Mouse (Mus musculus) limb, embryonic 15.5 days (tissue): ENCODE data around the gene Stk38. TPM values are rescaled to one million over a fixed set of nuclear protein-coding genes. Genes with fewer than 3 reads are reported as not detected.
"Not testable (repeated sequence)": the region's sequence is repeated elsewhere in the genome, so short reads cannot be mapped to it uniquely, and the experiment has no call there.

Source experiments
- ATAC-seq: fragments of 200-750 bp; cut with Nextera tagmentation; 2 replicates; pipeline ENCODE4 v1.8.0; 2017; ENCODE audit warnings: low read depth, moderate TSS enrichment; ENCODE audit not compliant: insufficient number of reproducible peaks, low FRiP score, low TSS enrichment
- H3K27ac ChIP-seq: fragments of 300-500 bp; sonication (generic); 2 replicates; pipeline ENCODE4 v1.5.1; 2015; ENCODE audit warnings: moderate library complexity, mild to moderate bottlenecking, inconsistent platforms
- H3K27me3 ChIP-seq: fragments of 300-500 bp; sonication (generic); 2 replicates; pipeline ENCODE4 v1.6.1; 2015; ENCODE audit warnings: inconsistent platforms
- H3K36me3 ChIP-seq: fragments of 300-500 bp; sonication (generic); 2 replicates; pipeline ENCODE4 v1.6.1; 2015; ENCODE audit warnings: inconsistent platforms
- H3K4me1 ChIP-seq: fragments of 300-500 bp; sonication (generic); 2 replicates; pipeline ENCODE4 v1.6.1; 2015; ENCODE audit warnings: inconsistent platforms
- H3K4me2 ChIP-seq: fragments of 300-500 bp; sonication (generic); 2 replicates; pipeline ENCODE4 v1.6.1; 2015; ENCODE audit warnings: mild to moderate bottlenecking, inconsistent platforms
- H3K4me3 ChIP-seq: fragments of 300-500 bp; sonication (generic); 2 replicates; pipeline ENCODE4 v1.5.1; 2015; ENCODE audit warnings: mild to moderate bottlenecking, inconsistent platforms
- H3K9ac ChIP-seq: fragments of 300-500 bp; sonication (generic); 2 replicates; pipeline ENCODE4 v1.6.1; 2015; ENCODE audit warnings: inconsistent platforms
- H3K9me3 ChIP-seq: fragments of 300-500 bp; sonication (generic); 2 replicates; pipeline ENCODE4 v1.6.1; 2016; ENCODE audit warnings: inconsistent platforms
- WGBS: fragments of 180-500 bp; shearing (Covaris S2); methylation state at CpG from one replicate; pipeline ENCODE4 v1.1.7; 2015; 5-methylcytosine and 5-hydroxymethylcytosine counted together
- polyA plus RNA-seq: library from polyadenylated mRNA; unstranded; fragments of >200 nt; fragmentation: Nextera tagmentation; extraction: Ambion mirVana; gene quantifications from 2 replicates; pipeline ENCODE4 v1.2.1, GENCODE M21; 2015

Stk38 gene
- polyA plus RNA-seq, 1 experiment from 2014 or later: 104 TPM

DNA sequence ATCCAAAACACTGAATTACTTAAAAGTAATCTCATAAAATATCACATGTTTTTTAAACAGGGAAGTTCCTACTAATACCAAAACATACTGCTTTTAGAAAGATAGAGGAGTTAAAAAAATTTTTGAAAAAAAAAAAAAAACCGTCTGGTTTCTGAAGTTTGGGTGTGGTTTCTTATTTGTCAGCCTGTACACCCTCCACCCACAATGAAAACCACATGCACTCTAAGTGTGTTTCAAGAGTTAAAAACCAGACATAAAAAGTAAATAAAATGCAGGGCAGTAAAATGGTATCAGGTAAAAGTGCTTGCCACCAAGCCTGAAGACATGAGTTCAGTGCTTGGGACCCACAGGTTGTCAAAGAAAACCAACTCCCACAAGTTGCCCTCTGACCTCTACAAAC is 4.1 kb downstream of the Stk38 start:
- no peak for ATAC-seq
- Histone ChIP-seq H3K9ac (no peak overlapping the region), H3K4me3 (no peak overlapping the region), H3K36me3 (peaks cover 21% of the 10 kb centered on the region), H3K4me2 (no peak overlapping the region), H3K27me3 (no peaks in the 10 kb centered on the region), H3K27ac (no peak overlapping the region), H3K4me1 (peaks cover 15% of the 10 kb centered on the region), H3K9me3 (no peaks in the 10 kb centered on the region)
- WGBS: 33% methylated on average over 1 of the region's 1 CpGs

DNA sequence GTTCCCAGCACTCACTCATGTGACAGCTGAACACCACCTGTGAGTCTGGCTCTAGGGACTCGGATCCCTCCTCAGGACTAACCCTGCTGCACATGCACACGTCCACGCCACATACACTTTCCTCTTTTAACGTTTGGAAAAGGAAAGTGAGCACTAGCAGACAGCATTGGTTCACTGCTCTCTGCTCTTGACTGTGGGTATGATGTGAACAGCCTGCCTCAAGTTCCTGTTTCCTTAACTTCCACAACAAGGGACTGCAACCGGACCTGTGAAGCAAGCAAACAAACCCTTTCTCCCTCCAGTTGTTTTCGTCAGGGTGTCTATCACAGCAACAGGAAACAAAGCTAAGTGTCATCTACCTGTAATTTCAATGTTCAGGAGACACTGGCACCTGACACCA is 7.3 kb downstream of the Stk38 start:
- H3K9me3 ChIP-seq: no peaks in the 10 kb centered on the region
- ATAC-seq: no peak
- no peak overlapping the region for H3K9ac ChIP-seq
- WGBS: 88% methylated on average over 6 of the region's 6 CpGs
- H3K4me3 ChIP-seq: no peak overlapping the region
- no peaks in the 10 kb centered on the region; the same call in 1 of the 2 replicates for H3K4me1 ChIP-seq
- H3K27me3 ChIP-seq: no peaks in the 10 kb centered on the region
- H3K27ac ChIP-seq: no peak overlapping the region
- peaks cover 41% of the 10 kb centered on the region for H3K36me3 ChIP-seq
- H3K4me2 ChIP-seq: no peak overlapping the region

DNA sequence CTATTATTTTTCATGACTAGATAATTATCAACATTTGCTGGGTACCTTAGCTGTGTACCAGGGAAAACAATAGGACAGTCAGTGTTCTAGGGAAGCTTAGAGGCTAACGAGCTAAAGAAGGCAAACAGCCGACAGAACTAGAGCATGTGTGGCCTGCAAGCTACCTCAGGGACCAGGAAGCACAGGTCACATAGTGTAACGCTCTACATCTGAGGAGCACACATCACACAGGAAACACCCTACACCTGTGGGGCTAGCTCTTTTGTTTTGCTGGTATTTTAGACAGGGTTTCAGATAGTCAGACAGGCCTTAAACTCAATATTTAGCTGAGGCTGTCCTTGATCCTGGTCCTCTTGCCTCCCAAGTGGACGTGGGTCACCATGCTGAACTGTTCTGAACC is 13.2 kb downstream of the Stk38 start:
- Histone ChIP-seq H3K27me3 (no peaks in the 10 kb centered on the region), H3K9me3 (no peaks in the 10 kb centered on the region), H3K4me1 (no peaks in the 10 kb centered on the region), H3K36me3 (peaks cover 55% of the 10 kb centered on the region), H3K27ac (no peak overlapping the region), H3K4me2 (no peak overlapping the region), H3K4me3 (no peak overlapping the region), H3K9ac (no peak overlapping the region)
- 89% methylated on average over 4 of the region's 4 CpGs for WGBS
- no peak for ATAC-seq

DNA sequence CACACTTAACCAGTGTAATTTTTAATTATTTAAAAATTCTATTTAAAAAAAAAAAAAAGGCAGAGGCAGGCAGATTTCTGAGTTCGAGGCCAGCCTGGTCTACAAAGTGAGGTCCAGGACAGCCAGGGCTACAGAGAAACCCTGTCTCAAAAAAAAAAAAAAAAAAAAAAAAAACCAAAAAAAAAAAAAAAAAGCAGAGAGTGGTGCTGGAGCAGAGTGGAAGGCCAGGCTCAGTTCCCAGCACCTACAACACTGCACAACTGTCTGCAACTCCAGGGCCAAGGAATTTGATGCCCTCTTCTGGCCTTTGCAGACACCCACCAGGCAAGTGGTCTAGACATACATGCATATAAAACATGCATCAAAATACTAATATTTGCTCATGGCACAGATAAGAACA is 14.8 kb downstream of the Stk38 start:
- not testable (repeated sequence) for H3K4me1 ChIP-seq, H3K4me3 ChIP-seq, ATAC-seq, H3K9ac ChIP-seq, H3K4me2 ChIP-seq, H3K27ac ChIP-seq, H3K27me3 ChIP-seq, H3K9me3 ChIP-seq
- WGBS: 100% methylated on average over 1 of the region's 1 CpGs
- peaks cover 53% of the 10 kb centered on the region for H3K36me3 ChIP-seq

DNA sequence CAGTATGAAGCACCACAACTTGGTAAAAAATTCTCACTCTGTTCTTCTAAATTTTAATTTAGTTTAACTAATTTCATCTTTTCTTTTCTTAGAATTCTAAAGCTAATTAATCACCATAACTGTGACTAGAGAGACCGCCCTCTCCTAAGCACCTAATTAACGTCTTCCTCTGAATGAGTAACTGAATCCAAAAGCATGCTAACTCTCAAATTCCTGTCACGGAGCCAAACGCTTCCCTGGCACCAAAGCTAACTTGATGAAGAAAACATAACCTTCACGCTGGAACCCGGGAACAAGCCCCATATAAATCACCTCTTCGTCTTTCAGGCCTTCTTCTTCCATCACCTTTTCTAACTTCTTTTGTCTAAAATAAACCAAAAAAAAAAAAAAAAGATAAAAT is 15.7 kb downstream of the Stk38 start:
- Histone ChIP-seq H3K27ac (no peak overlapping the region), H3K4me3 (no peak overlapping the region), H3K9me3 (no peaks in the 10 kb centered on the region), H3K9ac (no peak overlapping the region), H3K4me1 (no peaks in the 10 kb centered on the region), H3K4me2 (no peak overlapping the region), H3K36me3 (peaks cover 54% of the 10 kb centered on the region), H3K27me3 (no peaks in the 10 kb centered on the region)
- ATAC-seq: no peak
- WGBS: 49% methylated on average over 7 of the region's 7 CpGs

DNA sequence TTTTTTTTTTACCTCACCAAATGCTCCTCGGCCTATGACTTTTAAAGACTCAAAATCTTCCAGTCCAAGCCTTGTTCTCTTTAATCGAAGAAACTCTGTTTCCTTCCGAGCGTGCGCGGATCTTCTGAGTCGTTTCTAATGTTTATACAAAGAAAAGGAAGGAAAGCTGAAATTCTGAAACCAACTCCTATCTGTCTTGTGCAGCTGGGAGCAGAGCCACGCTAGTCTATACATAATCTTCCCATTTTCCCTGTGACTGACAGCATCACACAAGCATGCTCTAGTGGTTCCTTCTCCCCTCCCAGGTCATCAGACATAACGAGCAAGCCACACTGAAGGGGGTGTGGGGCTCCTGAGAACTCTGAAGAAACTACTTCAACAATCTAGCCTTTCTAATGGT is 16.5 kb downstream of the Stk38 start:
- Histone ChIP-seq H3K4me1 (no peaks in the 10 kb centered on the region), H3K36me3 (peaks cover 55% of the 10 kb centered on the region), H3K9me3 (no peaks in the 10 kb centered on the region), H3K4me3 (no peak overlapping the region), H3K27ac (no peak overlapping the region), H3K4me2 (no peak overlapping the region), H3K27me3 (no peaks in the 10 kb centered on the region), H3K9ac (no peak overlapping the region)
- ATAC-seq: no peak
- WGBS: 88% methylated on average over 9 of the region's 9 CpGs

DNA sequence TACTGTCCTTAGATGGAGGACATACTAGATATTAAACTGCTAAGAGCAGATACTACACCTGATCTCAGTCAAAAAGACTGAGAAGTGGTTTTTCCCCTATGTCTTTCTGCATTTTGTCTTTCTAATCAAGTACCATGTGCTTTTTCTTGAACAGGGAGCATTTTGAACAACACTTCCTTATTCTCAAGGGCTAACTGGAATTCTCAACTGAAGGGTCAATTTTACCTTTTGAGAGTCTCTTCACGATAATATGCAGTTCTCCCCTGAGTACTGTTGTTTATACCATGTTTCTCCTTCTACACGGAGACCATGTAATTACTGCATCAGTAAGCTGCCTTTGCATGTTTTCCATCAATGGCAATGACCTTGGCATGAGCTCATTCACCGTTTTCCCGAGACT is 17.7 kb downstream of the Stk38 start:
- Histone ChIP-seq H3K4me1 (no peaks in the 10 kb centered on the region), H3K4me3 (no peak overlapping the region), H3K4me2 (no peak overlapping the region), H3K9ac (no peak overlapping the region), H3K27ac (no peak overlapping the region), H3K36me3 (peaks cover 61% of the 10 kb centered on the region), H3K9me3 (no peaks in the 10 kb centered on the region), H3K27me3 (no peaks in the 10 kb centered on the region)
- WGBS: 79% methylated on average over 4 of the region's 4 CpGs
- no peak for ATAC-seq

DNA sequence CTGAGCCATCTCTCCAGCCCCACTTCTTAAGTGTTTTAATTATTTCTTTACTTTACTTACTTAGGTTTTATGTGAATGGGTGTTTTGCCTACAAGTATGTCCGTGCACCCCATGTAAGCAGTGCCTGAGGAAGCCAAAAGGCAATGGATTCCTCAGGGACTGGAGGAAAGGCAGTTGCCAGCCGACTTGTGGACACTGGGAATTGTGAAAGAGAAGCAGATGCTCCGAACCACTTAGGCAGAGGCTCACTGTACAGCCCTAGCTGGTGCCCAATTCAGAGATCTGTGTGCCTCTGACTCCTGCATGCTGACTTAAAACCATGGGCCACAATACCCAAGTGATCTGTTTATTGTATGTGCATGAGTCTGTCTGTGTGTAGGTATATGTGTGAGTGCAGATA is 18.8 kb downstream of the Stk38 start:
- H3K9me3 ChIP-seq: no peaks in the 10 kb centered on the region
- no peak overlapping the region for H3K4me3 ChIP-seq
- no peak overlapping the region for H3K27ac ChIP-seq
- H3K9ac ChIP-seq: no peak overlapping the region
- ATAC-seq: no peak
- WGBS: 87% methylated on average over 3 of the region's 3 CpGs
- H3K4me1 ChIP-seq: no peaks in the 10 kb centered on the region
- peaks cover 62% of the 10 kb centered on the region for H3K36me3 ChIP-seq
- no peak overlapping the region for H3K4me2 ChIP-seq
- H3K27me3 ChIP-seq: no peaks in the 10 kb centered on the region

DNA sequence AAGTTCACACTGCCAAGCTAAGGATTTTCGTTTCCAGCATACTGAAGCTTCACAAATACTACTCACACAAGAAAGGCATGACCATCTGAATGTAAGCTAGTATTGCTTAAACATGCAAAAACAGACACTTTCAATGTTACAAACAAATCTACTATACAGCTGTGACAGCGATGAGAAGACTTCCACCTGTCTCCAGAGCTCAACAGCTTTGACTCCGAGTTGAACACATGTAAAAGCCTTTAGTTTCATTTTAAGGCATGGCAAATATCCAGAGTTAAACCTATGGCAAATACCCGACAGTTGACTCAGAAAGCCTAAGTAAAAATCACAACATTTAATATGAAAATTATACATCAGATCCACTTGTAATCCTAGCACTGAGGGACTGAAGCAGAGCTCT is 19.5 kb downstream of the Stk38 start:
- Histone ChIP-seq H3K27me3 (no peaks in the 10 kb centered on the region), H3K4me2 (no peak overlapping the region), H3K9ac (no peak overlapping the region), H3K4me1 (no peaks in the 10 kb centered on the region), H3K9me3 (no peaks in the 10 kb centered on the region), H3K4me3 (no peak overlapping the region), H3K27ac (no peak overlapping the region), H3K36me3 (peaks cover 68% of the 10 kb centered on the region)
- 80% methylated on average over 4 of the region's 4 CpGs for WGBS
- ATAC-seq: no peak

DNA sequence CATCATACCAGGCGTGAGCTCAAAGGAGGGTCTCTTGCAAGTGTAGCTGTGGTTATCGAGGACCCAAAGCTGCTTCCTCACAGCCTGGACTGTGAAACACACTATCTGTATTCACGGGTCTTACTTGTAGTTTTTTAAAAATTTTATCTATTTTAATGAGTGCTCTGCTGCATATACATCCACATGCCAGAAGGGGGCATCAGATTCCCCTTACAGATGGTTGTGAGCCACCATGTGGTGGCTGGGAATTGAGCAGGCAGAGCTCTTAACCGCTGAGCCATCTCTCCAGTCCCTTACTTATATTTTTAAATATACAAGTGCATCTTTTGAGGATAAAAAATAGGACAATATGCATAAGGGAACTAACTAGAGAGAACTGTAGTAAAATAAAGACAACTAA is 20.1 kb downstream of the Stk38 start:
- ATAC-seq: no peak
- peaks cover 73% of the 10 kb centered on the region for H3K36me3 ChIP-seq
- no peaks in the 10 kb centered on the region for H3K27me3 ChIP-seq
- no peak overlapping the region for H3K4me2 ChIP-seq
- WGBS: 72% methylated on average over 4 of the region's 4 CpGs
- H3K4me3 ChIP-seq: no peak overlapping the region
- H3K4me1 ChIP-seq: no peaks in the 10 kb centered on the region
- no peak overlapping the region for H3K27ac ChIP-seq
- no peak overlapping the region for H3K9ac ChIP-seq
- no peaks in the 10 kb centered on the region for H3K9me3 ChIP-seq

DNA sequence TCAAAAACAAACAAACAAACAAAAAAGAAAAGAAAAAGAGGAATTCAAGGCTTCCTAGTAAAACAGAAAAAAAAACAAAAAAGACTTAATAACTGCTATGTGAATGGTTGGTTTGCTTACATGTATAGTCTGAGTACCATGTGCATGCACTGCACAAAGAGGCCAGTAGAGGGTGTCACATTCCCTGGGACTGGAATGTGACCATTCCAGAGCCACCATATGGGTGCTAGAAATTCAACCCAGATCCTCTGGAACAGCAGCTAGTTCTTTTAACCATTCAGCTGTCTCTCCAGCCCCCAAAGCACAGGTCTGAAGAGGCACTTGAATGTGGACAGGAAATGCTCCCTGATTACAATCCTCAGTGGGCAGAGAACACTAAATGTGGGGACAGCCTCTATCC is 21.0 kb downstream of the Stk38 start:
- Histone ChIP-seq H3K4me3 (no peak overlapping the region), H3K36me3 (peaks cover 78% of the 10 kb centered on the region), H3K27ac (no peak overlapping the region), H3K4me2 (no peak overlapping the region), H3K9me3 (no peaks in the 10 kb centered on the region), H3K4me1 (no peaks in the 10 kb centered on the region), H3K9ac (no peak overlapping the region), H3K27me3 (no peaks in the 10 kb centered on the region)
- no peak for ATAC-seq

DNA sequence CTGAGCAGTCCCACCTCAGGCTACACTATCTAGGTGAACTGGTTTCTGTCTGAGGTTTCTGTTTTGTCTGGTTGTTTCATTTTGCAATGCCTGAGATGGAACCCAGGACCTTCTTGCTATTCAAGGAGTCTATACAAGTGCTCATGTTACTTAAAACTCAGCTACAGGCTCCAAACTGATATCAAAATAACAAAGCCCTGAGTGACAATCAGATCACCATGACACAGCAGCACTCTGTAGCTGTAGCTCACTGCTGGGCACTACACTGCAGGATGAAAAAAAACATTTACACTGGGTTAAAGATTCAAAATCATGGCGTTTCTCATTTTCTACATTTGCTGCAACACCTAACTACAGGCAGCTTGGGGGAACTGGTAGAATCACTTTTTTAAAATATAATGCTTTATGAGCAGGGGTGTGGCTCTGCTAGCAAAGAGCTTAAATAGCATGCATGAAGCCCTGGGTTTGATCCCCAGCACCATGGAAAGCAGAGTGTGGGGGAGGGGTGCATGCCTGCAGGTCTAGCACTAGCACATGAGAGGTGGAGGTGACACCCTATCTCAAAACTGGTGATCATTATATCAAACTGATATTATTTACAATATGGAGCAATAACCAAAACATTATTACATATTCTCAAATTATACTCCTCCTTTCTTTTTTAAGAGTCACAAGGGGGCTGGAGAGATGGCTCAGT is 22.9 kb downstream of the Stk38 start:
- ATAC-seq: no peak
- H3K36me3 ChIP-seq: peaks cover 74% of the 10 kb centered on the region

DNA sequence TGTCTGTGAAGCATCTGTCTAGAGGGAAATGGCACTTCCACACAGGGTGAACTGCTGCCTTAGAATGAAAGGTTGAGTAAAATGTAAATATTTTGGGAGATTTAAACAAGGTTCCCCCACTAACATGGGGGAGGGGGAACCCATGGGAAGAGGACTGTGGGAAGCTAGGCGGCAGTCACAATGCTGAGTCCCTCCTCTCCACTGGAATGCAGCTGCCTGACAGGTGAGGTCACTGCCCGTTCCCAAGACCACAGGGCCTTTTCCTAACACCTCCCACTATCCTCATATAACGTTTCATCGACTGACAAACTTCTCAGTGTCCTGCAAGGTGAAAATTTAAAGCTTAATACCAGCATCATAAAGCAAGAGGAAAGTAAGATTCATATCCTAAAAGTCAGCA is 25.2 kb downstream of the Stk38 start:
- peaks cover 73% of the 10 kb centered on the region for H3K36me3 ChIP-seq
- no peaks in the 10 kb centered on the region for H3K4me1 ChIP-seq
- no peak for ATAC-seq
- H3K9me3 ChIP-seq: no peaks in the 10 kb centered on the region
- H3K4me3 ChIP-seq: no peak overlapping the region
- WGBS: 33% methylated on average over 4 of the region's 4 CpGs
- H3K27me3 ChIP-seq: no peaks in the 10 kb centered on the region
- H3K27ac ChIP-seq: no peak overlapping the region
- no peak overlapping the region for H3K4me2 ChIP-seq
- H3K9ac ChIP-seq: no peak overlapping the region

More for the DNA sequence above, 22.9 kb downstream of the Stk38 start:
- Histone ChIP-seq H3K27me3 (no peaks in the 10 kb centered on the region), H3K4me2 (no peak overlapping the region), H3K27ac (no peak overlapping the region), H3K9me3 (no peaks in the 10 kb centered on the region), H3K4me3 (no peak overlapping the region), H3K9ac (no peak overlapping the region), H3K4me1 (no peaks in the 10 kb centered on the region)
- WGBS: 92% methylated on average over 1 of the region's 1 CpGs
